Mouse (Mus musculus) stomach, embryonic 14.5 days (tissue): ENCODE data around the gene Traf3. TPM values are rescaled to one million over a fixed set of nuclear protein-coding genes. Genes with fewer than 3 reads are reported as not detected.

Source experiments
- ATAC-seq: fragments of 200-750 bp; cut with Nextera tagmentation; 2 replicates; pipeline ENCODE4 v1.8.0; 2017; ENCODE audit warnings: low read depth, moderate TSS enrichment; ENCODE audit not compliant: insufficient number of reproducible peaks, insufficient read depth, low FRiP score
- H3K27ac ChIP-seq: fragments of 300-500 bp; sonication (generic); 2 replicates; pipeline ENCODE4 v1.5.1; 2014; ENCODE audit warnings: mild to moderate bottlenecking, low read length, moderate library complexity, mixed read lengths
- H3K27me3 ChIP-seq: fragments of 300-500 bp; sonication (generic); 2 replicates; pipeline ENCODE4 v1.6.1; 2014; ENCODE audit warnings: low read length, control low read depth, mixed read lengths; ENCODE audit not compliant: control insufficient read depth, insufficient read depth
- H3K36me3 ChIP-seq: fragments of 300-500 bp; sonication (generic); 2 replicates; pipeline ENCODE4 v1.6.1; 2014; ENCODE audit warnings: mild to moderate bottlenecking, control low read depth, low read length, moderate library complexity, mixed read lengths; ENCODE audit not compliant: control insufficient read depth, insufficient read depth
- H3K4me1 ChIP-seq: fragments of 300-500 bp; sonication (generic); 2 replicates; pipeline ENCODE4 v1.6.1; 2014; ENCODE audit warnings: low read length, control low read depth, mixed read lengths; ENCODE audit not compliant: control insufficient read depth, insufficient read depth
- H3K4me2 ChIP-seq: fragments of 300-500 bp; sonication (generic); replicated peaks from 2 replicates; pipeline ENCODE4 v1.6.1; 2014; ENCODE audit warnings: low read depth, low read length, control low read depth
- H3K4me3 ChIP-seq: fragments of 300-500 bp; sonication (generic); 2 replicates; pipeline ENCODE4 v1.5.1; 2014; ENCODE audit warnings: low read depth, low read length, control low read depth
- H3K9ac ChIP-seq: fragments of 300-500 bp; sonication (generic); replicated peaks from 2 replicates; pipeline ENCODE4 v1.6.1; 2014; ENCODE audit warnings: low read depth, mild to moderate bottlenecking, control low read depth, low read length, moderate library complexity, mixed read lengths
- H3K9me3 ChIP-seq: fragments of 300-500 bp; sonication (generic); 2 replicates; pipeline ENCODE4 v1.6.1; 2016; ENCODE audit warnings: low read depth, low read length, control low read depth; ENCODE audit not compliant: control insufficient read depth
- WGBS: fragments of 180-500 bp; shearing (Covaris S2); extraction: QIAGEN DNeasy Blood & Tissue Kit; methylation state at CpG from one replicate; pipeline ENCODE4 v1.1.7; 2014; 5-methylcytosine and 5-hydroxymethylcytosine counted together
- polyA plus RNA-seq: library from polyadenylated mRNA; unstranded; fragments of >200 nt; fragmentation: Nextera tagmentation; extraction: Ambion mirVana; gene quantifications from 2 replicates; pipeline ENCODE4 v1.2.1, GENCODE M21; 2014

Traf3 gene
- polyA plus RNA-seq, 1 experiment from 2014 or later = 13.0 TPM

DNA sequence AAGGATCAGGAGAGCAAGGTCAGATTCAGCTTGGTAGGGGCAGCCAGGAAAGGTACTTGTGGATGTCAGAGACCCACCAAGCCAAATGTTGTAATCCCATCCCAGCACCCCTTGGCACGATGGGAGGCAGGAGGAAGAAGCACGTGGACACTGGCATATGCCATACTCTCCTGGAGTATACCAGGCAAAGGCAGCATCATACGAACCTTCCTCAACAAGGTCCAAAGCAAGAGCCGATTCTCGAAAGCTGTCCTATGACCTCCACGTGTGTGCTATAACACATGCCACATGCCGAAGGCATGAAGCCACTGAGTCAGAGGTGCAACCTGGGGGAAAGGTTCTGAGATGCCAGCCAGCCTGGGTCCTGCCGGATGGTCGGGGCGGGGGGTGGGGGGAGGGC is 5.3 kb upstream of the Traf3 start:
- WGBS = 91% methylated on average over 10 of the region's 10 CpGs
- no peaks in the 10 kb centered on the region for H3K27me3 ChIP-seq
- H3K36me3 ChIP-seq = no peaks in the 10 kb centered on the region
- no peak for ATAC-seq
- H3K4me3 ChIP-seq = no peak overlapping the region
- H3K9ac ChIP-seq = no peak overlapping the region
- H3K4me2 ChIP-seq = no peak overlapping the region
- H3K9me3 ChIP-seq = no peaks in the 10 kb centered on the region
- H3K27ac ChIP-seq = no peak overlapping the region
- peaks cover 28% of the 10 kb centered on the region for H3K4me1 ChIP-seq

DNA sequence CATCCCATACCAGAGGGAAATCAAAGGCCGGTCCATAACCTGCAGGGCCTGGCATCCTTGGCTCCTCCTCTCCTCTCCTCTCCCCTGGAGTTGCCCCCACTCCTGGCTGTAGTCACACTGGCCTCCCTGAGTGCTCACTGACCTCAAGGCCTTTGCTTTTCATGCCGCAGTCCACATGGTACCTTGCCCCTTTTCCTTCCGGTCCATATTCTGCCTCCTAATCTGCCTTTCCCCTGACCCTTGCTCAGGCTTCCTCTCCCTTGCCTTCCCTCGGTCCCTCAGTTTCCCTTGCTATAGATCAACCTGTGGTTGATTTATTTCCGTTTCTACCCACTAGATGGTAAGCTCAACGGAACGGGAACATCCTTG is 4.2 kb upstream of the Traf3 start:
- H3K4me1 ChIP-seq = peaks cover 28% of the 10 kb centered on the region
- H3K9me3 ChIP-seq = no peaks in the 10 kb centered on the region
- no peaks in the 10 kb centered on the region for H3K27me3 ChIP-seq
- no peak overlapping the region for H3K4me3 ChIP-seq
- peak overlapping the region; percentile 37; the same call in 1 of the 2 replicates for H3K4me2 ChIP-seq
- no peak overlapping the region for H3K27ac ChIP-seq
- ATAC-seq = no peak
- H3K9ac ChIP-seq = no peak overlapping the region
- H3K36me3 ChIP-seq = no peaks in the 10 kb centered on the region
- WGBS = 33% methylated on average over 7 of the region's 7 CpGs

- H3K36me3 ChIP-seq = no peaks in the 10 kb centered on the region
- no peaks in the 10 kb centered on the region for H3K9me3 ChIP-seq
- H3K4me1 ChIP-seq = peaks cover 31% of the 10 kb centered on the region
- no peaks in the 10 kb centered on the region for H3K27me3 ChIP-seq
- peak overlapping the region; percentile 5; the same call in 1 of the 2 replicates for H3K4me3 ChIP-seq
- ATAC-seq = no peak
- H3K9ac ChIP-seq = no peak overlapping the region
- H3K27ac ChIP-seq = peak overlapping the region; percentile 10; the same call in 1 of the 2 replicates
- H3K4me2 ChIP-seq = peak overlapping the region; percentile 37
- 11% methylated on average over 16 of the region's 16 CpGs for WGBS
Measured at GRCm38 (mm10) chr12:111162312-111163061, 3.7 kb upstream of the Traf3 start.

- Histone ChIP-seq H3K4me1 (peaks cover 40% of the 10 kb centered on the region), H3K4me3 (peak overlapping the region; percentile 15), H3K27me3 (no peaks in the 10 kb centered on the region), H3K4me2 (peak overlapping the region; percentile 57), H3K36me3 (no peaks in the 10 kb centered on the region), H3K9ac (no peak overlapping the region), H3K27ac (no peak overlapping the region; the same call in 1 of the 2 replicates), H3K9me3 (no peaks in the 10 kb centered on the region)
- 3% methylated on average over 13 of the region's 13 CpGs for WGBS
- ATAC-seq = peak; percentile 83
Measured at GRCm38 (mm10) chr12:111164310-111164751, 1.8 kb upstream of the Traf3 start.

DNA sequence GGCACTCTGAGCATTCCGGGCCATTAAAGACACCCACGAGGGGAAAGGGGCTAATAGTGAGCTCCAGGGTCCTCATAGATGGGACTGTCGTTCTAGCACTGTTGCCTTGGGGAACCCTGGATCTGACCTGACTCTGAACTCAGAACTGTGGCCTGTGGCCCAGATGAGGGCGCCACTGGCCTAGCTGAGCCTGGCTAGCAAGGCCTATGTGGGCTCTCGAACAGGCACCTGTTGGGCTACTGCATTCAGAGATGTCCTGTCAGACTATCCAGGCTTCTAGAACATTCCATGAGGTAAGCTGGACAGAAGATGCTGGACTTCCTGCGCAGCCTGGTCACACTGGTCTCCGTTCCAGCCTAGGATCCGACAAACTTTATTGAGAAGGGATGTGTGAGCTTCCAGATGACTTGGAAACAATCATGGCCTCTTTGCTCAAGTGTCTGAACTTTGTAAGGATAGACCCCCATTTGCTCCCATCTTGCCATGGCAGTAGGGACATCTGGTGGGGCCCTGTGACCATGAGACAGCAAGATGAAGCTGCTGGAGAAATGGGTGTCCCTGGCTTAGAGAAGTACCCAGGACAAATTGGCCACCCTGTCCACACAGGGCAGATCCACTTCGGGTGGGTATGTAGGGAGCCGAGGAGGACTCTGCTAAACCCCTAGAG is 891 bp upstream of the Traf3 start:
- Histone ChIP-seq H3K4me2 (peak overlapping the region; percentile 86), H3K4me1 (peaks cover 32% of the 10 kb centered on the region), H3K27ac (peak overlapping the region; percentile 74; the same call in 1 of the 2 replicates), H3K27me3 (no peaks in the 10 kb centered on the region), H3K36me3 (no peaks in the 10 kb centered on the region), H3K9me3 (no peaks in the 10 kb centered on the region), H3K4me3 (no peak overlapping the region), H3K9ac (no peak overlapping the region)
- WGBS = 63% methylated on average over 10 of the region's 10 CpGs
- peak; percentile 19; the same call in 1 of the 2 replicates for ATAC-seq

DNA sequence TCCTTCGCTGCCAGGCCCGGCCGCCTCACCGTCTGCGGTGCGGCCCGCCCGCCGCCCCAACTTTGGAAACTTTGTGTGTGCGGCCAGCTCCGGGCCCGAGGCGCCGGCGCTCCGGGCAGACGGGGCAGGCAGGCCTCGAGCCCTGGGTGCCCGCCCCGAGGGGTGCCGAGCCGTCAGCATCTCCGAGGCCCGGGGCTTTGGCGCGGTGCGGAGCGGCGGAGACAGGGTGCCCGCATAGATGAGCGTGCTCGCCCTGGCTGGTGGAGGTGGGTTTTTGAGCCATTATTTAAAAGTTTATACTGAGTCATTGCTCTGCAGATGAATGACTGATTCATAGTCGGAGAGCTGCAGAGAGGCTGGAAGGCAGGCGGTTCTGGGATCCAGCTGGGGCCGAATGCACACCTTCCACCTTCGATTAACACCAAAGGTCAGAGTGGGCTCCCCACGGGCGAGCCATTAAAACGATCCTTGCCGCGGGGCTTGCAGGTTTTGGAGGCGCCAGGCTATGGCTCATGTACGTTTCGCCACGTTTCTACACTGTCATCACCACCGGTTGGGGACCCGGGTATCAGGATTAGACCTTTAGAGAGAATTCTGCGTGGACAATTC is 615 bp downstream of the Traf3 start:
- Histone ChIP-seq H3K4me3 (peak overlapping the region; percentile 82), H3K9ac (peak overlapping the region; percentile 87), H3K27me3 (no peaks in the 10 kb centered on the region), H3K9me3 (no peaks in the 10 kb centered on the region), H3K4me2 (peak overlapping the region; percentile 86), H3K4me1 (peaks cover 32% of the 10 kb centered on the region), H3K27ac (peak overlapping the region; percentile 63), H3K36me3 (no peaks in the 10 kb centered on the region)
- under 1% methylated on average over 48 of the region's 48 CpGs for WGBS
- ATAC-seq = peak; percentile 15; the same call in 1 of the 2 replicates

DNA sequence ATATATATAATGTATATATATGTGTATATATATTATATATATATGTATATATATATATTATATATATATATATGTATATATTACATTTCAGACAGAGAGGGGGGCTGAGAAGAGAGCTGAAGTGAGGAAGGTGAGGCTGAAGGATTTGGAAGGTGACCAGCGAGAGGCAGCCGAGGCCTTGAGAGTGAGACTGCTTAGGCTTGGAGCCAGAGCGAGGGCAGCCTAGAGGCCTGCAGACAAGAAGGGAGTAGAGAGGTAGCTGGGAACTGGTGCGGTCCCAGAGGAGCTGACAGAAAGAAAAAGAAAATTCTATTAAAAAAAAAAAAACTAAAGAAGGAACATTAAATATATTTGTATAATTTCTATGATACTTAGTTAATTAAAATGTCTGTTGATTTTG is 2.7 kb downstream of the Traf3 start:
- H3K9ac ChIP-seq = no peak overlapping the region
- 90% methylated on average over 4 of the region's 4 CpGs for WGBS
- H3K27ac ChIP-seq = no peak overlapping the region
- H3K4me2 ChIP-seq = no peak overlapping the region
- H3K4me3 ChIP-seq = no peak overlapping the region
- ATAC-seq = no peak
- H3K4me1 ChIP-seq = peaks cover 15% of the 10 kb centered on the region
- H3K27me3 ChIP-seq = no peaks in the 10 kb centered on the region
- no peaks in the 10 kb centered on the region for H3K9me3 ChIP-seq
- H3K36me3 ChIP-seq = peaks cover 1% of the 10 kb centered on the region; the same call in 1 of the 2 replicates

DNA sequence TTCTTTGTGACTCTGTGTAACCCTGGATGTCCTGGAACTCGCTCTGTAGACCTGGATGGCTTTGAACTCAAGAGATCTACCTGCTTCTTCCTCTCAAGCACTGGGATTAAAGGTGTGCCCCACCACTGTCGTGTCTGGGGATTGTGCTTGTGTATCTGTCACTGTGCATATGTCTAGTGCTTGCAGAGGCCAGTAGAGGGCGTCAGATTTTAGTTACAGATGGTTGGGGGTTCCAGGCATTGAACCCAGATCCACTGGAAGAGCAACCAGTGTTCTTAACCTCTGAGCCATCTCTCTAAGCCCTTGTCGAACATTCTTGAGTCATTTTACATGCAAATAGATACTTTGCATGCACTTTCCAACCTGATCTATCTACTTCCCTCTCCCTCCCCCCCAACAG is 12.6 kb downstream of the Traf3 start:
- H3K36me3 ChIP-seq = peaks cover 4% of the 10 kb centered on the region; the same call in 1 of the 2 replicates
- no peak overlapping the region for H3K4me3 ChIP-seq
- H3K9me3 ChIP-seq = no peaks in the 10 kb centered on the region
- no peaks in the 10 kb centered on the region for H3K27me3 ChIP-seq
- no peak overlapping the region for H3K4me2 ChIP-seq
- no peak overlapping the region for H3K9ac ChIP-seq
- WGBS = 73% methylated on average over 4 of the region's 4 CpGs
- H3K4me1 ChIP-seq = no peaks in the 10 kb centered on the region
- ATAC-seq = no peak
- H3K27ac ChIP-seq = no peak overlapping the region
